Mouse (Mus musculus): ENCODE measurements around the gene P2rx3. TPM values are rescaled to one million over a fixed set of nuclear protein-coding genes. Genes with fewer than 3 reads are reported as not detected.

P2rx3 gene
- total and polyA plus RNA-seq, 3 experiments = 2.2 to 7.1 (median 3.7) TPM

DNA sequence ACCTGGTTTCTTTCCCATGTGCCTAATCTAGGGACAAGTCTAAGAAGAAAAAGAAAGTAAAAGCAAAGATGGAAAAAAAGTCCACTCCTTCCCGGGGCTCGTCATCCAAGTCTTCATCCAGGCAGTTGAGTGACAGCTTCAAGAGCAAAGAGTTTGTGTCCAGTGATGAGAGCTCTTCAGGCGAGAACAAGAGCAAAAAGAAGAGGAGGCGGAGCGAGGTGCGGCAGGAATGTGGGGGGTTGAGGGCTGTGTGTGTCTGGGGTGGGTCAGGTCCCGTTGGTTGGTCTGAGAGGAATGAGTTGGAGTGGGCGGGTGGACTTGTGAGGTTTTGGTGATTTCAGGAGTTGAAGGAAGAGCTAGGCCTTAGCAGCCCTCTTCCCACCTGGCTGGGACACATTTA lies 9.0 kb upstream of the P2rx3 start:
- H3K36me3 ChIP-seq (replicated peaks in 1 of 2; ENCODE audit: control insufficient read depth in 1 of 2, insufficient read depth in 1 of 2, low read length in 1 of 2) = peaks cover 49 to 61% of the 10 kb centered on the region in 2 experiments
- no peak overlapping the region for H3K4me2 ChIP-seq (ENCODE audit: insufficient read depth, low read depth, poor library complexity, severe bottlenecking)
- peaks cover 7 to 68% of the 10 kb centered on the region in 2 experiments for H3K4me1 ChIP-seq (ENCODE audit: control insufficient read depth in 1 of 2, insufficient read depth in 2 of 2)
- in situ Hi-C loops (cut with MboI; ENCODE audit: low pct_ligation_motif_present, low pct_unique_long_range_greater_than_20kb, low sequenced_read_pairs) = no loop called here
- H3K79me2 ChIP-seq (replicated peaks; ENCODE audit: control insufficient read depth, extremely low read depth, insufficient read depth, poor library complexity, severe bottlenecking) = no peaks in the 10 kb centered on the region
- H3K4me3 ChIP-seq (replicated peaks in 1 of 3; ENCODE audit: low read depth in 2 of 3, low read length in 2 of 3, poor library complexity in 1 of 3) = no peak overlapping the region
- no peak for DNase-seq (ENCODE audit: extremely low read depth)
- no peaks in the 10 kb centered on the region for H3K9me3 ChIP-seq (replicated peaks; ENCODE audit: low read length)
- no peak overlapping the region for H3K9ac ChIP-seq (ENCODE audit: insufficient read depth, low read depth)
- H3K27me3 ChIP-seq (replicated peaks) = no peaks in the 10 kb centered on the region
- H3K27ac ChIP-seq (ENCODE audit: insufficient read depth, low read depth) = no peak overlapping the region
- TF ChIP-seq GABPA (IDR thresholded peaks at IDR 0.05; ENCODE audit: insufficient replicate concordance, low read depth, low read length) = no peak
- no peak for TF ChIP-seq MXI1 (IDR thresholded peaks at IDR 0.05; ENCODE audit: low read depth, low read length)
- no peak for TF ChIP-seq MAX (IDR thresholded peaks at IDR 0.05; ENCODE audit: low read length)
- no peak for TF ChIP-seq NELFE (IDR thresholded peaks at IDR 0.05; ENCODE audit: low read depth, low read length)
- no peak for TF ChIP-seq POLR2A (IDR thresholded peaks at IDR 0.05; ENCODE audit: low read depth, low read length)
- TF ChIP-seq MEF2A (IDR thresholded peaks at IDR 0.05; ENCODE audit: borderline replicate concordance, low read depth, low read length) = no peak
- dilution Hi-C loops (cut with MboI; ENCODE audit: extremely low pct_ligation_motif_present, extremely low pct_unique_long_range_greater_than_20kb, low sequenced_read_pairs) = no loop called here

DNA sequence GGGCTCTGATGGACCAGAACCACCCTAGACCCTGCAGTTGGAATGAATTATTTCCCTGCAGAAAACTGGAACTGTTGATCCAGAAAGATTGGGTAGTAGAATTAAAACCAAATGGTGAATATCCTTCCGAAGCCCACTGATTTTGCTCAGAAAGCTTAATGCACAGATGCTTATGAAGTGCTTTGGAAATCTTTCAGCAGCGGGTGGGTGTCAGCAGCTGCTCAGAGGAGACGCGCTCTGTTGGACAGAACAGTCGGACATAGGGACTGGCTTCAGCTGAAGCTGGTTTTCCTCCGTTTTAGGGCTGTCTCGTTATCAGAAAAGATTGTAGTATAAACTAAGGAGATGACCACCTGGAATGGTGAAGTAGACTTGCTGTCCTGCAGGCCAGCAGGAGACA lies 6.4 kb upstream of the P2rx3 start:
- no peak for DNase-seq (ENCODE audit: extremely low read depth)
- Histone ChIP-seq H3K9ac (ENCODE audit: insufficient read depth, low read depth) (no peak overlapping the region), H3K9me3 (replicated peaks; ENCODE audit: low read length) (no peaks in the 10 kb centered on the region), H3K4me3 (replicated peaks in 1 of 3; ENCODE audit: low read depth in 2 of 3, low read length in 2 of 3, poor library complexity in 1 of 3) (no peak overlapping the region), H3K4me1 (ENCODE audit: control insufficient read depth in 1 of 2, insufficient read depth in 2 of 2) (peaks cover 6 to 71% of the 10 kb centered on the region in 2 experiments), H3K79me2 (replicated peaks; ENCODE audit: control insufficient read depth, extremely low read depth, insufficient read depth, poor library complexity, severe bottlenecking) (peaks cover 17% of the 10 kb centered on the region), H3K27ac (ENCODE audit: insufficient read depth, low read depth) (no peak overlapping the region), H3K27me3 (replicated peaks) (no peaks in the 10 kb centered on the region), H3K36me3 (replicated peaks in 1 of 2; ENCODE audit: control insufficient read depth in 1 of 2, insufficient read depth in 1 of 2, low read length in 1 of 2) (peaks cover 69 to 80% of the 10 kb centered on the region in 2 experiments), H3K4me2 (ENCODE audit: insufficient read depth, low read depth, poor library complexity, severe bottlenecking) (no peak overlapping the region)
- in situ Hi-C loops (cut with MboI; ENCODE audit: low pct_ligation_motif_present, low pct_unique_long_range_greater_than_20kb, low sequenced_read_pairs) = no loop called here
- TF ChIP-seq CHD1 (IDR thresholded peaks at IDR 0.05; ENCODE audit: low read depth, low read length) = no peak
- TF ChIP-seq RAD21 (IDR thresholded peaks at IDR 0.05; ENCODE audit: low read depth, low read length) = no peak
- TF ChIP-seq NRF1 (IDR thresholded peaks at IDR 0.05; ENCODE audit: low read depth, low read length) = no peak
- TF ChIP-seq RCOR1 (conservative IDR thresholded peaks at IDR 0.05; ENCODE audit: low read depth, low read length) = no peak
- no peak for TF ChIP-seq ZMIZ1 (IDR thresholded peaks at IDR 0.05; ENCODE audit: low read depth, low read length)
- TF ChIP-seq MAFK (IDR thresholded peaks at IDR 0.05; ENCODE audit: insufficient replicate concordance, low read length) = no peak
- no peak for TF ChIP-seq ELF1 (IDR thresholded peaks at IDR 0.05; ENCODE audit: low read depth, low read length)
- no peak for TF ChIP-seq USF2 (conservative IDR thresholded peaks at IDR 0.05; ENCODE audit: low read depth, low read length)
- TF ChIP-seq TCF12 (IDR thresholded peaks at IDR 0.05; ENCODE audit: low read depth, low read length) = no peak
- no peak for TF ChIP-seq ZKSCAN1 (IDR thresholded peaks at IDR 0.05; ENCODE audit: borderline replicate concordance, low read depth, low read length)
- TF ChIP-seq ETS1 (conservative IDR thresholded peaks at IDR 0.05; ENCODE audit: low read depth, low read length) = no peak
- no peak for TF ChIP-seq EP300 (IDR thresholded peaks at IDR 0.05; ENCODE audit: low read length)
- TF ChIP-seq MAZ (IDR thresholded peaks at IDR 0.05; ENCODE audit: low read depth, low read length) = no peak
- TF ChIP-seq SIN3A (IDR thresholded peaks at IDR 0.05; ENCODE audit: low read length) = no peak
- TF ChIP-seq MYC (IDR thresholded peaks at IDR 0.05; ENCODE audit: low read depth, low read length) = no peak
- dilution Hi-C loops (cut with MboI; ENCODE audit: extremely low pct_ligation_motif_present, extremely low pct_unique_long_range_greater_than_20kb, low sequenced_read_pairs) = no loop called here
